Mouse (Mus musculus): ENCODE results near the gene Gli3.

Gene Gli3

GRCm38 (mm10) chr13:15742777-15743176, 279.7 kb downstream of the Gli3 start:
- DNase-seq, result no peak

GRCm38 (mm10) chr13:15758835-15759632, 296.0 kb downstream of the Gli3 start:
- DNase-seq, result peak; percentile 70 to 73

- DNase-seq, result no peak
Observed at GRCm38 (mm10) chr13:15759633-15760441, 296.8 kb downstream of the Gli3 start.

GRCm38 (mm10) chr13:15762291-15762690, 299.3 kb downstream of the Gli3 start:
- no peak for DNase-seq

DNA sequence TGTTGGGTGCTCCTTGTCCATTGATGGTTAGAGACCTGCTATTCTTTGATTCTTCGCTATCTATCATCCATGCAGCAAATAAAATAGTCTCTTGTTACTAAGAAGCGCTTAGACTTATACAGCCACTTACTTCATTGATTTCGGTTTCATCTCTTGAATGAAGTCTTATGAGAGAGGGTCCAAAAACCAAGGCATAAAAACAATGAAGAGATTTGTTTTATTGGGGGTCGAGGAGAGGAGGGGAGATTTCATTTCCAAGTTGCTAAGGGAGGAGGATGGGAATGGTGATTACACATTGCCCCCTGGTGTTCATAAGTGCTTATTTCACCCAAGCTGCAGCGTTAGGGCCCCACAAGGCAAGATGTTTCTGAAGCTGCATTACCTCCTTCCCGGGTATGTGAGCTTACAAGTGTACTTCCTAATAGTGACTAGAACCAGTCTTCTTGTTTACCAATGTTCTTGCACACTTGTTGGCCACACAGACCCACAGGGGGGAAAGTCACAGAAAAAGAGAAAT, 299.9 kb downstream of the Gli3 start:
- DNase-seq, result peak in 1 of 2 experiments; percentile 20

- DNase-seq, result no peak
Observed at GRCm38 (mm10) chr13:15777624-15778023, 314.6 kb downstream of the Gli3 start.
